Mouse (Mus musculus) small intestine, adult 2 months (tissue): ENCODE measurements around the gene Hnrnpd. TPM values are rescaled to one million over a fixed set of nuclear protein-coding genes. Genes with fewer than 3 reads are reported as not detected.
A peak's percentile ranks its signal among the peaks of the same experiment; 100 is the strongest.

Experiments
- H3K27ac ChIP-seq: fragments of 200-500 bp; 2 replicates; pipeline ENCODE4 v1.5.1; 2012; ENCODE audit warnings: low read depth, low read length, control low read depth, inconsistent platforms; ENCODE audit not compliant: insufficient read depth
- H3K27me3 ChIP-seq: fragments of 200-500 bp; 2 replicates; pipeline ENCODE4 v1.6.1; 2012; ENCODE audit warnings: mild to moderate bottlenecking, moderate library complexity, low read length, inconsistent platforms; ENCODE audit not compliant: control insufficient read depth, insufficient read depth
- H3K36me3 ChIP-seq: fragments of 200-500 bp; 2 replicates; pipeline ENCODE4 v1.6.1; 2012; ENCODE audit warnings: mild to moderate bottlenecking, low read length, control low read depth, inconsistent platforms; ENCODE audit not compliant: control insufficient read depth, insufficient read depth
- H3K4me1 ChIP-seq: fragments of 200-500 bp; 2 replicates; pipeline ENCODE4 v1.6.1; 2012; ENCODE audit warnings: low read length, inconsistent platforms, mixed read lengths; ENCODE audit not compliant: control insufficient read depth, insufficient read depth, insufficient read length
- H3K4me3 ChIP-seq: fragments of 200-500 bp; 2 replicates; pipeline ENCODE4 v1.5.1; 2012; ENCODE audit warnings: low read depth, mild to moderate bottlenecking, control low read depth, inconsistent platforms, low read length, moderate library complexity
- CTCF ChIP-seq: fragments of 200-500 bp; IDR thresholded peaks from 2 replicates; pipeline ENCODE4 v1.5.1; 2012; ENCODE audit warnings: low read depth, mild to moderate bottlenecking, control low read depth, inconsistent platforms, low read length, moderate library complexity, mixed read lengths; ENCODE audit not compliant: insufficient replicate concordance, insufficient read length; ENCODE audit errors: extremely low read depth
- POLR2A ChIP-seq: fragments of 200-500 bp; IDR thresholded peaks from 2 replicates; pipeline ENCODE4 v1.6.1; 2012; ENCODE audit warnings: low read depth, mild to moderate bottlenecking, control low read depth, inconsistent platforms, low read length, moderate library complexity
- WGBS: fragments of 180-500 bp; shearing (Covaris S2); methylation state at CpG from one replicate; pipeline ENCODE4 v1.1.7; 2018; 5-methylcytosine and 5-hydroxymethylcytosine counted together
- polyA plus RNA-seq: library from polyadenylated mRNA; depleted of rRNA; stranded (reverse); fragments of >200 nt; gene quantifications from 2 replicates; pipeline ENCODE4 v1.2.3, GENCODE M21; 2012

Hnrnpd gene
- polyA plus RNA-seq, 1 experiment: 79.4 TPM

GRCm38 (mm10) chr5:100005896-100006295 lies 27.2 kb upstream of the Hnrnpd start:
- peaks cover 20% of the 10 kb centered on the region for H3K4me1 ChIP-seq
- peak overlapping the region; percentile 13; the same call in 1 of the 2 replicates for H3K4me3 ChIP-seq
- WGBS: 23% methylated on average over 6 of the region's 6 CpGs
- TF ChIP-seq CTCF (no peak), POLR2A (no peak)
- H3K27ac ChIP-seq: peak overlapping the region; percentile 97
- no peaks in the 10 kb centered on the region for H3K36me3 ChIP-seq
- H3K27me3 ChIP-seq: no peaks in the 10 kb centered on the region

GRCm38 (mm10) chr5:100005431-100005830 lies 26.7 kb upstream of the Hnrnpd start:
- Histone ChIP-seq H3K4me1 (peaks cover 20% of the 10 kb centered on the region), H3K4me3 (peak overlapping the region; percentile 13; the same call in 1 of the 2 replicates), H3K27me3 (no peaks in the 10 kb centered on the region), H3K36me3 (no peaks in the 10 kb centered on the region), H3K27ac (peak overlapping the region; percentile 97)
- TF ChIP-seq CTCF: no peak
- TF ChIP-seq POLR2A: no peak
- 19% methylated on average over 3 of the region's 3 CpGs for WGBS

- no peak overlapping the region for H3K4me3 ChIP-seq
- 80% methylated on average over 4 of the region's 4 CpGs for WGBS
- no peaks in the 10 kb centered on the region for H3K36me3 ChIP-seq
- no peak overlapping the region for H3K27ac ChIP-seq
- no peaks in the 10 kb centered on the region for H3K27me3 ChIP-seq
- no peak for TF ChIP-seq CTCF
- no peak for TF ChIP-seq POLR2A
- H3K4me1 ChIP-seq: peaks cover 20% of the 10 kb centered on the region
Measured at GRCm38 (mm10) chr5:100003895-100004294, 25.2 kb upstream of the Hnrnpd start.

- no peaks in the 10 kb centered on the region for H3K36me3 ChIP-seq
- no peak for TF ChIP-seq POLR2A
- no peak for TF ChIP-seq CTCF
- H3K27me3 ChIP-seq: no peaks in the 10 kb centered on the region
- no peak overlapping the region for H3K27ac ChIP-seq
- WGBS: 83% methylated on average over 8 of the region's 8 CpGs
- no peak overlapping the region for H3K4me3 ChIP-seq
- peaks cover 9% of the 10 kb centered on the region; the same call in 1 of the 2 replicates for H3K4me1 ChIP-seq
Measured at GRCm38 (mm10) chr5:100000500-100000899, 21.8 kb upstream of the Hnrnpd start.

GRCm38 (mm10) chr5:100000048-100000447 lies 21.3 kb upstream of the Hnrnpd start:
- Histone ChIP-seq H3K4me3 (no peak overlapping the region), H3K27ac (no peak overlapping the region), H3K36me3 (no peaks in the 10 kb centered on the region), H3K4me1 (peaks cover 7% of the 10 kb centered on the region; the same call in 1 of the 2 replicates), H3K27me3 (no peaks in the 10 kb centered on the region)
- TF ChIP-seq CTCF (no peak), POLR2A (no peak)
- 89% methylated on average over 7 of the region's 7 CpGs for WGBS

- Histone ChIP-seq H3K27me3 (no peaks in the 10 kb centered on the region), H3K4me3 (no peak overlapping the region), H3K4me1 (peaks cover 13% of the 10 kb centered on the region; the same call in 1 of the 2 replicates), H3K36me3 (no peaks in the 10 kb centered on the region), H3K27ac (peak overlapping the region; percentile 79)
- 43% methylated on average over 3 of the region's 3 CpGs for WGBS
- no peak for TF ChIP-seq POLR2A
- TF ChIP-seq CTCF: no peak
Measured at GRCm38 (mm10) chr5:99994680-99995079, 15.9 kb upstream of the Hnrnpd start.

- Histone ChIP-seq H3K27ac (peak overlapping the region; percentile 79), H3K4me3 (no peak overlapping the region), H3K27me3 (no peaks in the 10 kb centered on the region), H3K4me1 (peaks cover 13% of the 10 kb centered on the region; the same call in 1 of the 2 replicates), H3K36me3 (no peaks in the 10 kb centered on the region)
- TF ChIP-seq POLR2A: no peak
- no peak for TF ChIP-seq CTCF
- WGBS: 40% methylated on average over 3 of the region's 3 CpGs
Measured at GRCm38 (mm10) chr5:99994166-99994565, 15.4 kb upstream of the Hnrnpd start.
